Mouse (Mus musculus): Measurements from ENCODE around the gene Stab2. TPM values are rescaled to one million over a fixed set of nuclear protein-coding genes. Genes with fewer than 3 reads are reported as not detected.

The Stab2 gene
- polyA plus RNA-seq, 1 experiment from 2014 or later = 45.0 TPM

GRCm38 (mm10) chr10:86933180-86933695 lies 74.6 kb downstream of the Stab2 start:
- no peak overlapping the region for H3K9ac ChIP-seq (replicated peaks)
- 0 out of 2 replicates have a peak, but pooled peaks cover 3% of the 10 kb centered on the region for H3K27me3 ChIP-seq (ENCODE audit: insufficient read depth, low read length)
- ATAC-seq = peak; percentile 44; the same call in 1 of the 2 replicates
- no peaks in the 10 kb centered on the region for H3K4me1 ChIP-seq (ENCODE audit: insufficient read depth)
- H3K36me3 ChIP-seq (replicated peaks; ENCODE audit: insufficient read depth, low read length) = no peaks in the 10 kb centered on the region
- no peak overlapping the region for H3K27ac ChIP-seq (ENCODE audit: low read depth)
- no peak overlapping the region for H3K4me3 ChIP-seq (ENCODE audit: low read depth, low read length)
- TF ChIP-seq EP300 (IDR thresholded peaks at IDR 0.05; ENCODE audit: low read depth) (no peak), CTCF (IDR thresholded peaks at IDR 0.05; ENCODE audit: low read depth) (no peak)
- H3K9me3 ChIP-seq (ENCODE audit: low read length) = no peaks in the 10 kb centered on the region
- H3K4me2 ChIP-seq (ENCODE audit: low read depth, low read length) = no peak overlapping the region
- 44% methylated on average over 9 of the region's 9 CpGs for WGBS (ENCODE audit: insufficient replicate concordance)
- no peak for DNase-seq

DNA sequence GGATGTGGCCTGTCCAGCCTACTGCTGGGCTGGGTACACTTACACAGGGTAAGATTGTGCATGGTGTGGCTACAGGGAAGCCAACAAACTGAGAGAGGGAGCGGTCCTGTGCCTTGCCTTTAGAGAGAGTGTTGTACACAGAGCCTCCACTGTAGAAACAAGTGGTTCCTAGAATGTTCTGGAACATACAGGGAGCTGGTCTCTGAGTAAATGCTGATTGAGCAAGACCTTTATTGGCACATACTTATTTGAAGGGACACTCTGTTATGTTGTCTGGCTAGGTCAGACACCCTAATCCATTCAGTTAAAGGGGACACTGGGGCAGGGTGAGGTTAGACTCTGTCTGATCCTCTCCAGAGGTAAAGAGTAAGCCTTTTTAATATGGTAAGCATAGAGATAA lies 84.2 kb downstream of the Stab2 start:
- H3K4me3 ChIP-seq (ENCODE audit: low read depth, low read length) = no peak overlapping the region
- H3K9me3 ChIP-seq (ENCODE audit: low read length) = 0 out of 2 replicates have a peak, but pooled peaks cover 2% of the 10 kb centered on the region
- ATAC-seq (peak; percentile 98), DNase-seq (peak; percentile 35)
- H3K9ac ChIP-seq (replicated peaks) = no peak overlapping the region
- no peak overlapping the region for H3K4me2 ChIP-seq (ENCODE audit: low read depth, low read length)
- TF ChIP-seq EP300 (IDR thresholded peaks at IDR 0.05; ENCODE audit: low read depth) (peak; percentile 92), CTCF (IDR thresholded peaks at IDR 0.05; ENCODE audit: low read depth) (no peak)
- H3K4me1 ChIP-seq (ENCODE audit: insufficient read depth) = no peaks in the 10 kb centered on the region; the same call in 1 of the 2 replicates
- H3K36me3 ChIP-seq (replicated peaks; ENCODE audit: insufficient read depth, low read length) = no peaks in the 10 kb centered on the region
- H3K27ac ChIP-seq (ENCODE audit: low read depth) = peak overlapping the region; percentile 82
- WGBS (ENCODE audit: insufficient replicate concordance) = 50% methylated on average over 1 of the region's 1 CpGs
- no peaks in the 10 kb centered on the region for H3K27me3 ChIP-seq (ENCODE audit: insufficient read depth, low read length)

DNA sequence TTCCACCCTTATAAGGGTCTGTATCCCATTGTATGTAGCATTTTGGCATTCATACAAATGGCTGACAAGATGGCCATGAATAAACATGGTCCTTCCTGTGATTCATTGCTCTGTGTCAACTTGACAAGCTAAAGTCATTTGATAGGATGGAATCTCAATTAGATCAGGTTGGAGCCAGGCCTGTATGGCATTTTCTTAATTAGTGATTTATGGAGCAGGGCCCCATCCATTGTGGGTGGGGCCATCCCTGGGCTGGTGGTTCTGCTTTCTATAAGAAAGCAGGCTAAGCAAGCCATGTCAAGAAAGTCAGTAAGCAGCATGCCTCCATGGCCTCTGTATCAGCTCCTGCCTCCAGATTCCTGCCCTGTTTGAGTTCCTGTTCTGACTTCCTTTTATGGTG lies 92.2 kb downstream of the Stab2 start:
- Histone ChIP-seq H3K9me3 (ENCODE audit: low read length) (no peaks in the 10 kb centered on the region), H3K4me1 (ENCODE audit: insufficient read depth) (no peaks in the 10 kb centered on the region), H3K36me3 (replicated peaks; ENCODE audit: insufficient read depth, low read length) (no peaks in the 10 kb centered on the region), H3K9ac (replicated peaks) (no peak overlapping the region), H3K27me3 (ENCODE audit: insufficient read depth, low read length) (no peaks in the 10 kb centered on the region), H3K4me3 (ENCODE audit: low read depth, low read length) (no peak overlapping the region), H3K27ac (ENCODE audit: low read depth) (no peak overlapping the region), H3K4me2 (ENCODE audit: low read depth, low read length) (no peak overlapping the region)
- no peak for TF ChIP-seq EP300 (IDR thresholded peaks at IDR 0.05; ENCODE audit: low read depth)
- no peak for TF ChIP-seq CTCF (IDR thresholded peaks at IDR 0.05; ENCODE audit: low read depth)
- DNase-seq (no peak), ATAC-seq (no peak)

GRCm38 (mm10) chr10:86908562-86908961 lies 99.3 kb downstream of the Stab2 start:
- Histone ChIP-seq H3K9ac (replicated peaks) (no peak overlapping the region), H3K36me3 (replicated peaks; ENCODE audit: insufficient read depth, low read length) (no peaks in the 10 kb centered on the region), H3K27ac (ENCODE audit: low read depth) (no peak overlapping the region), H3K4me3 (ENCODE audit: low read depth, low read length) (no peak overlapping the region), H3K4me1 (ENCODE audit: insufficient read depth) (no peaks in the 10 kb centered on the region), H3K9me3 (ENCODE audit: low read length) (no peaks in the 10 kb centered on the region), H3K27me3 (ENCODE audit: insufficient read depth, low read length) (no peaks in the 10 kb centered on the region), H3K4me2 (ENCODE audit: low read depth, low read length) (no peak overlapping the region)
- WGBS (ENCODE audit: insufficient replicate concordance) = 88% methylated on average over 18 of the region's 18 CpGs
- DNase-seq = no peak
- TF ChIP-seq EP300 (IDR thresholded peaks at IDR 0.05; ENCODE audit: low read depth) (no peak), CTCF (IDR thresholded peaks at IDR 0.05; ENCODE audit: low read depth) (no peak)
- no peak for ATAC-seq

- 69% methylated on average over 6 of the region's 6 CpGs for WGBS (ENCODE audit: insufficient replicate concordance)
- Histone ChIP-seq H3K9ac (replicated peaks) (no peak overlapping the region), H3K4me1 (ENCODE audit: insufficient read depth) (no peaks in the 10 kb centered on the region), H3K27me3 (ENCODE audit: insufficient read depth, low read length) (no peaks in the 10 kb centered on the region), H3K4me2 (ENCODE audit: low read depth, low read length) (no peak overlapping the region), H3K36me3 (replicated peaks; ENCODE audit: insufficient read depth, low read length) (no peaks in the 10 kb centered on the region), H3K9me3 (ENCODE audit: low read length) (no peaks in the 10 kb centered on the region), H3K27ac (ENCODE audit: low read depth) (no peak overlapping the region), H3K4me3 (ENCODE audit: low read depth, low read length) (no peak overlapping the region)
- DNase-seq (no peak), ATAC-seq (no peak)
- TF ChIP-seq EP300 (IDR thresholded peaks at IDR 0.05; ENCODE audit: low read depth) (no peak), CTCF (IDR thresholded peaks at IDR 0.05; ENCODE audit: low read depth) (no peak)
Measured at GRCm38 (mm10) chr10:86907043-86907442, 100.8 kb downstream of the Stab2 start.

DNA sequence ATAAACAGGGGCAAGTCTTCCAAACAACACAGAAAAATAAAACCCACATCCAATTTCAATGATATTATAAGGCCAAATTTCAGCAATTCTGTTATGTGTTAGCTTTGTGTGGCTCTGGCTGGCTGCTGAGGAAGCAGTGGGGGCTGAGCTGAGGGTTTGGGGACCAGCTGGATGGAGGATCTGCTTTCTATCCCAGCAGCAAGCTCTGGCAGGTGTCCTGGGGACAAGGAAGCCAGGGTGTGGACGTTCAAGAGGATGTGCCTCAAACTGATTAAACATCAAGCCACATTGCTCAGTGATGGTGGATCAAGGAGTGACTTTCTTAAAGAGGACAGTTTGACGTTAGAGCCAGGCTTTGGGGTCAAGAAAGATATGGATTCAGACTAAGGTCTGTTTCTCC lies 112.3 kb downstream of the Stab2 start:
- Histone ChIP-seq H3K9me3 (ENCODE audit: low read length) (no peaks in the 10 kb centered on the region), H3K36me3 (replicated peaks; ENCODE audit: insufficient read depth, low read length) (no peaks in the 10 kb centered on the region), H3K27me3 (ENCODE audit: insufficient read depth, low read length) (no peaks in the 10 kb centered on the region), H3K9ac (replicated peaks) (no peak overlapping the region), H3K27ac (ENCODE audit: low read depth) (no peak overlapping the region), H3K4me1 (ENCODE audit: insufficient read depth) (no peaks in the 10 kb centered on the region), H3K4me2 (ENCODE audit: low read depth, low read length) (no peak overlapping the region), H3K4me3 (ENCODE audit: low read depth, low read length) (no peak overlapping the region)
- TF ChIP-seq EP300 (IDR thresholded peaks at IDR 0.05; ENCODE audit: low read depth) (no peak), CTCF (IDR thresholded peaks at IDR 0.05; ENCODE audit: low read depth) (no peak)
- 62% methylated on average over 2 of the region's 2 CpGs for WGBS (ENCODE audit: insufficient replicate concordance)
- DNase-seq (no peak), ATAC-seq (no peak)

DNA sequence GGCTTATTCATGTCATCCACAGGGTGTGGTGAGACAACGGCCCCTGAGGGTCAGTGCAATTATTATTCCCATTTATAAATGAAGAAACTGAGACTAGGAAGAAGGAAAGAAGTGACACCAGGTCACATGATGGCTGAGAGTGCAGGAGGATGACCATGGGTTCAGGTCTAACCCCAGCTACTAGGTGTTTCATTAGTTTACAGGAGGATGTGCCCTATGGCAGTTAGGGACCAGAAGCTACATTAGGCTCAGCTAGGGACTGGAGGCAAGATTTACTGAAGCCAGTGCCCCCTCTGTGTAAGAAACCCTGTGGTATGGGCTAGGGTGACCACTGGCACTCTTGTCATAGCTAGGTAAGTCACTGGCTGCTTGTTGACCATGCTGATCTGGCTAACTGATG lies 116.8 kb downstream of the Stab2 start:
- no peak for DNase-seq
- WGBS (ENCODE audit: insufficient replicate concordance) = 64% methylated on average over 1 of the region's 1 CpGs
- Histone ChIP-seq H3K4me1 (ENCODE audit: insufficient read depth) (peaks cover 5% of the 10 kb centered on the region; the same call in 1 of the 2 replicates), H3K9me3 (ENCODE audit: low read length) (no peaks in the 10 kb centered on the region), H3K27ac (ENCODE audit: low read depth) (no peak overlapping the region), H3K27me3 (ENCODE audit: insufficient read depth, low read length) (no peaks in the 10 kb centered on the region), H3K4me2 (ENCODE audit: low read depth, low read length) (no peak overlapping the region), H3K36me3 (replicated peaks; ENCODE audit: insufficient read depth, low read length) (no peaks in the 10 kb centered on the region), H3K4me3 (ENCODE audit: low read depth, low read length) (no peak overlapping the region), H3K9ac (replicated peaks) (no peak overlapping the region)
- no peak for TF ChIP-seq EP300 (IDR thresholded peaks at IDR 0.05; ENCODE audit: low read depth)
- no peak for TF ChIP-seq CTCF (IDR thresholded peaks at IDR 0.05; ENCODE audit: low read depth)
- no peak for ATAC-seq
